Mouse (Mus musculus): Measurements from ENCODE around the gene Fam163b.

- TF ChIP-seq CTCF (IDR thresholded peaks at IDR 0.05; ENCODE audit: extremely low read depth, insufficient read depth, low read length) = no peak
- TF ChIP-seq POLR2A (IDR thresholded peaks at IDR 0.05; ENCODE audit: extremely low read depth, insufficient read depth, low read length) = no peak
These were observed 32.0 kb upstream of the Fam163b start for GRCm38 (mm10) chr2:27174242-27174641.
